Mouse (Mus musculus) kidney, adult 2 months (tissue): ENCODE measurements around the gene Dach1. TPM values are rescaled to one million over a fixed set of nuclear protein-coding genes. Genes with fewer than 3 reads are reported as not detected.
A peak's percentile ranks its signal among the peaks of the same experiment; 100 is the strongest.

ENCODE experiments used
- DNase-seq: peaks from one replicate; pipeline ENCODE4 v3.0.0; 2021
- H3K27ac ChIP-seq: fragments of 200-500 bp; 2 replicates; pipeline ENCODE4 v1.5.1; 2012; ENCODE audit warnings: low read depth, low read length, control low read depth, inconsistent platforms; ENCODE audit not compliant: insufficient read depth
- H3K27me3 ChIP-seq: fragments of 200-500 bp; replicated peaks from 2 replicates; pipeline ENCODE4 v1.6.1; 2012; ENCODE audit warnings: mild to moderate bottlenecking, moderate library complexity, low read length, inconsistent platforms; ENCODE audit not compliant: control insufficient read depth, insufficient read depth
- H3K36me3 ChIP-seq: fragments of 200-500 bp; 2 replicates; pipeline ENCODE4 v1.6.1; 2012; ENCODE audit warnings: mild to moderate bottlenecking, moderate library complexity, low read length, inconsistent platforms; ENCODE audit not compliant: control insufficient read depth, insufficient read depth
- H3K4me1 ChIP-seq: fragments of 200-500 bp; 2 replicates; pipeline ENCODE4 v1.6.1; 2011; ENCODE audit warnings: low read length; ENCODE audit not compliant: control insufficient read depth, insufficient read depth
- H3K4me3 ChIP-seq: fragments of 200-500 bp; 2 replicates; pipeline ENCODE4 v1.5.1; 2011; ENCODE audit warnings: mild to moderate bottlenecking, low read depth, low read length, control low read depth; ENCODE audit not compliant: insufficient read depth
- CTCF ChIP-seq: fragments of 200-500 bp; conservative IDR thresholded peaks from 2 replicates; pipeline ENCODE4 v1.5.1; 2011; ENCODE audit warnings: low read depth, mild to moderate bottlenecking, control low read depth, low read length, moderate library complexity, mixed read lengths; ENCODE audit not compliant: insufficient read depth, insufficient read length
- POLR2A ChIP-seq: fragments of 200-500 bp; IDR thresholded peaks from one replicate; pipeline ENCODE4 v1.6.1; 2011; ENCODE audit warnings: low read depth, low read length, control low read depth
- WGBS: fragments of 180-500 bp; shearing (Covaris S2); methylation state at CpG from one replicate; pipeline ENCODE4 v1.1.7; 2018; 5-methylcytosine and 5-hydroxymethylcytosine counted together
- polyA plus RNA-seq: library from polyadenylated mRNA; depleted of rRNA; stranded (reverse); fragments of >200 nt; gene quantifications from 2 replicates; pipeline ENCODE4 v1.2.3, GENCODE M21; 2012

Gene Dach1
- polyA plus RNA-seq, 1 experiment: 4.1 TPM

- H3K27me3 ChIP-seq: no peaks in the 10 kb centered on the region
- no peaks in the 10 kb centered on the region for H3K36me3 ChIP-seq
- no peaks in the 10 kb centered on the region for H3K4me1 ChIP-seq
- WGBS: 81% methylated on average over 11 of the region's 11 CpGs
- H3K27ac ChIP-seq: no peak overlapping the region
- H3K4me3 ChIP-seq: no peak overlapping the region
- no peak for DNase-seq
- TF ChIP-seq CTCF (no peak), POLR2A (no peak)
Measured at GRCm38 (mm10) chr14:97813557-97813956, 356.0 kb downstream of the Dach1 start.

- Histone ChIP-seq H3K27me3 (no peaks in the 10 kb centered on the region), H3K27ac (no peak overlapping the region), H3K4me1 (no peaks in the 10 kb centered on the region), H3K36me3 (no peaks in the 10 kb centered on the region), H3K4me3 (no peak overlapping the region)
- 68% methylated on average over 5 of the region's 5 CpGs for WGBS
- peak; percentile 24 for DNase-seq
- TF ChIP-seq POLR2A (no peak), CTCF (no peak)
Measured at GRCm38 (mm10) chr14:97795385-97795952, 374.1 kb downstream of the Dach1 start.

- Histone ChIP-seq H3K27ac (no peak overlapping the region; the same call in 1 of the 2 replicates), H3K36me3 (no peaks in the 10 kb centered on the region), H3K27me3 (no peaks in the 10 kb centered on the region), H3K4me3 (no peak overlapping the region), H3K4me1 (peaks cover 5% of the 10 kb centered on the region; the same call in 1 of the 2 replicates)
- 38% methylated on average over 2 of the region's 2 CpGs for WGBS
- TF ChIP-seq CTCF: no peak
- no peak for TF ChIP-seq POLR2A
- DNase-seq: peak; percentile 73
Measured at GRCm38 (mm10) chr14:97774135-97774767, 395.3 kb downstream of the Dach1 start.

GRCm38 (mm10) chr14:97754400-97754799, 415.2 kb downstream of the Dach1 start:
- no peaks in the 10 kb centered on the region for H3K4me1 ChIP-seq
- H3K36me3 ChIP-seq: no peaks in the 10 kb centered on the region
- H3K27me3 ChIP-seq: no peaks in the 10 kb centered on the region
- 69% methylated on average over 4 of the region's 4 CpGs for WGBS
- H3K4me3 ChIP-seq: no peak overlapping the region
- no peak for DNase-seq
- no peak for TF ChIP-seq POLR2A
- TF ChIP-seq CTCF: no peak
- H3K27ac ChIP-seq: no peak overlapping the region

GRCm38 (mm10) chr14:97753973-97754372, 415.6 kb downstream of the Dach1 start:
- no peak for TF ChIP-seq POLR2A
- no peak for TF ChIP-seq CTCF
- no peak overlapping the region for H3K27ac ChIP-seq
- DNase-seq: no peak
- WGBS: 86% methylated on average over 2 of the region's 2 CpGs
- no peaks in the 10 kb centered on the region for H3K27me3 ChIP-seq
- H3K4me3 ChIP-seq: no peak overlapping the region
- no peaks in the 10 kb centered on the region for H3K36me3 ChIP-seq
- H3K4me1 ChIP-seq: no peaks in the 10 kb centered on the region

GRCm38 (mm10) chr14:97743252-97743651, 426.3 kb downstream of the Dach1 start:
- H3K27ac ChIP-seq: no peak overlapping the region
- no peaks in the 10 kb centered on the region for H3K36me3 ChIP-seq
- H3K4me3 ChIP-seq: no peak overlapping the region
- 90% methylated on average over 2 of the region's 2 CpGs for WGBS
- H3K27me3 ChIP-seq: no peaks in the 10 kb centered on the region
- H3K4me1 ChIP-seq: no peaks in the 10 kb centered on the region
- TF ChIP-seq CTCF (no peak), POLR2A (no peak)
- no peak for DNase-seq

GRCm38 (mm10) chr14:97742785-97743184, 426.8 kb downstream of the Dach1 start:
- Histone ChIP-seq H3K4me1 (no peaks in the 10 kb centered on the region), H3K36me3 (no peaks in the 10 kb centered on the region), H3K27ac (no peak overlapping the region), H3K27me3 (no peaks in the 10 kb centered on the region), H3K4me3 (no peak overlapping the region)
- DNase-seq: no peak
- TF ChIP-seq POLR2A (no peak), CTCF (no peak)
- 67% methylated on average over 4 of the region's 4 CpGs for WGBS
